Mouse (Mus musculus) lung, embryonic 14.5 days (tissue): ENCODE data around the gene Gm14327. TPM values are rescaled to one million over a fixed set of nuclear protein-coding genes. Genes with fewer than 3 reads are reported as not detected.
"Not testable (repeated sequence)": the region's sequence is repeated elsewhere in the genome, so short reads cannot be mapped to it uniquely, and the experiment has no call there.

ENCODE experiments used
- ATAC-seq: fragments of 200-750 bp; cut with Nextera tagmentation; 2 replicates; pipeline ENCODE4 v1.8.0; 2017; ENCODE audit warnings: mild to moderate bottlenecking, moderate TSS enrichment, moderate library complexity; ENCODE audit not compliant: insufficient read depth
- DNase-seq: peaks from one replicate; pipeline ENCODE4 v3.0.0-alpha.2; 2015
- H3K27ac ChIP-seq: fragments of 300-500 bp; sonication (generic); 2 replicates; pipeline ENCODE4 v1.5.1; 2014; ENCODE audit warnings: low read depth, mild to moderate bottlenecking, moderate library complexity
- H3K27me3 ChIP-seq: fragments of 300-500 bp; sonication (generic); 2 replicates; pipeline ENCODE4 v1.6.1; 2014; ENCODE audit warnings: low read length, control low read depth; ENCODE audit not compliant: insufficient read depth
- H3K36me3 ChIP-seq: fragments of 300-500 bp; sonication (generic); 2 replicates; pipeline ENCODE4 v1.6.1; 2014; ENCODE audit warnings: control low read depth; ENCODE audit not compliant: insufficient read depth
- H3K4me1 ChIP-seq: fragments of 300-500 bp; sonication (generic); 2 replicates; pipeline ENCODE4 v1.6.1; 2014; ENCODE audit warnings: antibody characterized with exemption, control low read depth; ENCODE audit not compliant: insufficient read depth
- H3K4me2 ChIP-seq: fragments of 300-500 bp; sonication (generic); 2 replicates; pipeline ENCODE4 v1.6.1; 2014; ENCODE audit warnings: mild to moderate bottlenecking
- H3K4me3 ChIP-seq: fragments of 300-500 bp; sonication (generic); 2 replicates; pipeline ENCODE4 v1.5.1; 2014; ENCODE audit warnings: low read depth, low read length
- H3K9ac ChIP-seq: fragments of 300-500 bp; sonication (generic); 2 replicates; pipeline ENCODE4 v1.6.1; 2014
- H3K9me3 ChIP-seq: fragments of 300-500 bp; sonication (generic); 2 replicates; pipeline ENCODE4 v1.6.1; 2016; ENCODE audit warnings: low read depth, low read length, control low read depth
- WGBS: fragments of 180-500 bp; shearing (Covaris S2); extraction: QIAGEN DNeasy Blood & Tissue Kit; methylation state at CpG from one replicate; pipeline ENCODE4 v1.1.7; 2014; 5-methylcytosine and 5-hydroxymethylcytosine counted together
- polyA plus RNA-seq: library from polyadenylated mRNA; unstranded; fragments of >200 nt; fragmentation: Nextera tagmentation; extraction: Ambion mirVana; gene quantifications from 2 replicates; pipeline ENCODE4 v1.2.1, GENCODE M21; 2014

The Gm14327 gene
- 4.5 and 6.3 TPM in 2 replicates for polyA plus RNA-seq

DNA sequence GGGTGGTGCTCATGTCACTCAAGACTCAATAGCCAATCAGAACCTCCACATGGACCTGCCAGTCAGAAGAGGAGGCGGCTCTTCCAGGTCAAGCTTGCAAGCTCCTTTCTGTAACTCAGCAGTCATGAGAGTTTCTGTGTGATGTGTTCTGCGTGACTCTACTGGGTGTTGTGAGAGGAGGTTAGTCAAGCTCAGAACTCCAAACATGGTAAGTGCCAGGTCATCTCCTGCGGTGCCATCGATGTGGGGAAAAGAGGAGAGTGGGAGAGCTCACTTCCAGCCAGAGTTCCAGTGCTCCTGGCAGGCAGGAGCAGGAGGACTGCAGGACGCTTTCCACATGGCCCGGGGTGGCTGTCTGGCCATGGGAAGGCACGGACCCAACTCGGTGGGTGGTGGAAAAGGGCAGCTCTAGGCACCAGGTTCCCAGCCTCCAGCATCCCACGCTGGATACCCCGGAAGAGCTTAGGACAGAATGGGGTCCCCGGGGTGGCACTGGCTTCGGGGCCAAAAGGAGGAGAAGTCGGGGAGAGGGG lies at the start of gene Gm14327:
Gm14327 (plus strand) TSS at position 51 of the 533 bp plus-strand sequence.
- ATAC-seq, H3K4me2 ChIP-seq: not testable (repeated sequence)
- 23% methylated on average over 6 of the region's 13 CpGs for WGBS

DNA sequence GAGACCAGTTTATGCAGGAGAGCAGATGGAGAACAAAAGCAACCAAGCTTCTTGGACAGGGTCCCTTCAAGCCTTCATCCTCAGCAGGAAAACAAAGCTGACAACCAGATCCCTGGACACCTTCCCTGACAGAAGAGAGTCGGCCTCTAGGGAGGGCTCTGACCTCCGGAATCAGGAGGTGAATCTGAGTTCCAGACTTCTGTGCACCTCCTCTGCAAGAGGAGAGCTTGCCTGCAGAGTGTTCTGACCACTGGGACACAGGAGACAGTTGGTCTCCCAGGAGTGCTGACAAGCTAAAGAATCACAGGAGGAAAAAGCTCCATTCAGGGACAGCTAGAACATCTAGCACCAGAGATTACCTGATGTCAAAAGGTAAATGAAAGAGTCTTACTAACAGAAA lies 34.6 kb upstream of the Gm14327 start:
- H3K4me2 ChIP-seq, H3K4me1 ChIP-seq, H3K9me3 ChIP-seq, DNase-seq, H3K4me3 ChIP-seq, H3K27me3 ChIP-seq, ATAC-seq, H3K36me3 ChIP-seq, H3K9ac ChIP-seq, H3K27ac ChIP-seq: not testable (repeated sequence)
- WGBS, result 80% methylated on average over 2 of the region's 2 CpGs

More for the DNA sequence above, at the start of gene Gm14327:
- H3K4me3 ChIP-seq, result peak within 1 kb of the TSS; percentile 11; the same call in 1 of the 2 replicates
- H3K9me3 ChIP-seq, H3K36me3 ChIP-seq, H3K27me3 ChIP-seq, H3K9ac ChIP-seq, DNase-seq, H3K27ac ChIP-seq, H3K4me1 ChIP-seq: not testable (repeated sequence)

DNA sequence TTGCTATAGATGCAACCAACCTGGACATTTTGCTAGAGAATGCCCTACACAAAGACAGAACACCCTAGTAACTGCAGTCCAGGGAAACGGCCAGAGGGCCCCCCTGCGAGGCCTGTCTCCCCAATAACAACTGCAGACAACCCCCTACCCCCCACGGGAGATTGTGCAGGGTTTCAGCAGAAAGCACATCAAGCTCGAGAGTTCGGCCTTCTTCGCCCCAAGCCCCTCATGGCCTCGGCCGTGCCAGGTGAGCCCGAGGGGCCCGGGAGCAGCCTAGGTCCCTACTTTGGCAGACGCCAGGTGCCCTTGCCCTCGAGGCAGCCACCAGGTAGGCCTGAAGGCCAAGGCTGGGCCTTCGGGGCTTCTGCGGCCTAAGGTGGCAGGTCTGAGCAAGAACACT lies 9.2 kb upstream of the Gm14327 start:
- not testable (repeated sequence) for H3K27me3 ChIP-seq, H3K9ac ChIP-seq, H3K4me3 ChIP-seq, H3K36me3 ChIP-seq, ATAC-seq, DNase-seq, H3K4me1 ChIP-seq, H3K9me3 ChIP-seq, H3K27ac ChIP-seq, H3K4me2 ChIP-seq
- WGBS, result 90% methylated on average over 12 of the region's 14 CpGs

DNA sequence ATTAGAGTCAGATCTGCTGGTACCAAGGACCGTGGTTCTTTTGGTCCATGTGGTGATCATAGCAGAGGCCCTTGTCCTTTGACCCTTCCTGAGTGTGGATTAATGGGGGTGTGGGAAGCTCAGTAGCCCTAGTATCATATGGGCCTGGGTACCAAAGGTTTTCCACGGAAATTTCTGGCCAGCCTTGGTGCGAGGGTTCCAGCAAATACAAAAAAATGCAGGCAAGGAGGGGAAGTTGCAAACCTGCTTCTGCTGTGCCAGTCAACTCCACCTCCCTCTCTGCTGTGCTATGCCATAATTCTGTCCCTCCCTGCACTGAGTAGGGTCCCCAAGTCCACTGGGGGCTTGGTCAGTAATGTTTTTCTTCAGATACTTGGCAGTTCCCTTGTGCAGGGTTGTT lies 1.3 kb downstream of the Gm14327 start:
- H3K4me1 ChIP-seq, H3K9me3 ChIP-seq, ATAC-seq, H3K4me2 ChIP-seq, H3K36me3 ChIP-seq, H3K27ac ChIP-seq, H3K27me3 ChIP-seq, H3K9ac ChIP-seq, DNase-seq, H3K4me3 ChIP-seq: not testable (repeated sequence)
- 60% methylated on average over 2 of the region's 3 CpGs for WGBS

DNA sequence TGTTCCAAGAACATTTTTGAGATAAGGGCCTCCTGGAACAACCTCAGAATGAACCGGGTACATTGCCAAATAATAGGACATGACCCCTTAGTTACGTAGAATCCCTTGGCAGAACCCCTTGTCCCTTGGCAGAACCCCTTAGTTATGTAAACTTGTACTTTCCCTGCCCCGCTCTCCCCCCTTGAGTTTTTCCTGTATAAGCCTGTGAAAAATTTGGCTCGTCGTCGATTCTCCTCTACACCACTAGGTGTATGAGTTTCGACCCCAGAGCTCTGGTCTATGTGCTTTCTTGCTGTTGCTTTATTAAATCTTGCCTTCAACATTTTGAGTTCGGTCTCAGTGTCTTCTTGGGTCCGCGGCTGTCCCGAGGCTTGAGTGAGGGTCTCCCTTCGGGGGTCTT lies 6.4 kb downstream of the Gm14327 start:
- not testable (repeated sequence) for DNase-seq, H3K27ac ChIP-seq, ATAC-seq, H3K27me3 ChIP-seq, H3K36me3 ChIP-seq, H3K4me2 ChIP-seq, H3K4me3 ChIP-seq, H3K4me1 ChIP-seq, H3K9me3 ChIP-seq, H3K9ac ChIP-seq
- WGBS, result 86% methylated on average over 3 of the region's 12 CpGs

DNA sequence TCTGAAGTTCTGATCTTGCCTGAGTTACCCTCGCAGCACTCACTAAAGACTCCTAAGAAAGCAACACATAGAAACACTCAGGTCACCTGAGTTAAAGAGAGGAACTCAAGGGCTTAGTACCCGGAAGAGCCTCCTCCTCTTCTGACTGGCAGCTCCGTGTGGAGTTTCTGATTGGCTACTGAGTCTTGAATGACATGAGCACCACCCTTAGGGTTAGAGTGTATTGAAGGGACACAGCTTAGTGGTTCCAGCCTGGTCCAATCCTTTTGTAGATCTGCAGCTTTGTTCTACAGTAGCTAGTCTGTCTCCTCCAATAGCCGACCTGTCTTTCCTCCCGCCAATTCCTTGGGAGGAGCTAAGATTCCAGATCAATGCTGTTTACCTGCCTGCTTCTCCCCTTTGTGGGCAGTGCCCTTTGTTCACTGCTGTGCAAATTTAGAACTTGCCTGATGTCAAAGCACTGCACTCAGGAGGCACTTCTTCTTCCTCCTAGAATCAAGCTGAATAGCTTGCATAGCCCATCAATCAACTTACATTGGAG lies 28.7 kb downstream of the Gm14327 start, which contains the start of gene Zfp972:
Zfp972 (minus strand) TSS at position 51 of the 541 bp plus-strand sequence.
- not testable (repeated sequence) for H3K36me3 ChIP-seq, H3K4me1 ChIP-seq, H3K4me2 ChIP-seq, H3K27ac ChIP-seq, H3K27me3 ChIP-seq, H3K9me3 ChIP-seq, ATAC-seq, DNase-seq, H3K4me3 ChIP-seq, H3K9ac ChIP-seq
- 56% methylated on average over 3 of the region's 5 CpGs for WGBS

Other genes with a start within 250 kb of the Gm14327 start
- gene Gm14322, start 137.8 kb upstream of the Gm14327 start, polyA plus RNA-seq, result 10.3 and 12.1 TPM in 2 replicates
- 29.6 and 36.9 TPM in 2 replicates for gene Gm14325, start 56.8 kb upstream of the Gm14327 start, polyA plus RNA-seq
- gene Zfp972, start 28.5 kb downstream of the Gm14327 start, polyA plus RNA-seq, result not detected in 2 replicates
- 21.2 and 22.9 TPM in 2 replicates for gene Gm14326, start 60.2 kb downstream of the Gm14327 start, polyA plus RNA-seq
- gene Zfp971, start 126.2 kb downstream of the Gm14327 start, polyA plus RNA-seq, result 16.6 and 18.0 TPM in 2 replicates
- gene Zfp931, start 181.4 kb downstream of the Gm14327 start, polyA plus RNA-seq, result 18.5 and 19.5 TPM in 2 replicates
- gene Phactr3, start 221.9 kb downstream of the Gm14327 start, polyA plus RNA-seq, result 0.33 and 0.39 TPM in 2 replicates